Mouse (Mus musculus): Measurements from ENCODE around the gene Xlr.

DNA sequence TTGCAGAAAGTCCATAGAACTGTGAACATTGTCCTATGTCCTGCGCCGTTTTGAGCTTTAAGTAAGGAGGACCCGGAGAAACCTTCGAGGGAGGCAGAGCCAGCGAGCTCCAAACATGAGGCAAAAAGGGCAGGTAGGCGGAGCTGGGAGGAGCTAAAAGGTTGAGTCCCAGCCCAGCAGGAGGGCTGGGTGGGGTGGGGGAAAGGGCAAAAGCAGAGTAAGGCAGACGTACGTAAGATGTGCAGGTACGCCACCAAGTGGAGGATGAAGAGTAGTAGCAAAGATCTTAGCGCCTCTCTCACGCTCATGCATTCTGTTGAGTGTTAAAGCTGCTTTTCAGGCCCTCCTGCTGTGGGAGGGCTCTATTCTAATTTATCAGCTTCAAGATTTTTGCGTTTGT lies 21.2 kb downstream of the Xlr start, which contains the start of gene Zfp36l3:
- TF ChIP-seq CTCF (IDR thresholded peaks at IDR 0.05; ENCODE audit: extremely low read depth, insufficient read depth, insufficient read length, insufficient replicate concordance) (no peak), POLR2A (IDR thresholded peaks at IDR 0.05; ENCODE audit: low read depth, low read length) (no peak)
